Mouse (Mus musculus) urinary bladder, postnatal 14 days (tissue): Measurements from ENCODE around the gene Slc15a2.

Experiments used
- DNase-seq: peaks from one replicate; pipeline ENCODE4 v3.0.0; 2021; ENCODE audit warnings: low spot score

Slc15a2 gene

DNA sequence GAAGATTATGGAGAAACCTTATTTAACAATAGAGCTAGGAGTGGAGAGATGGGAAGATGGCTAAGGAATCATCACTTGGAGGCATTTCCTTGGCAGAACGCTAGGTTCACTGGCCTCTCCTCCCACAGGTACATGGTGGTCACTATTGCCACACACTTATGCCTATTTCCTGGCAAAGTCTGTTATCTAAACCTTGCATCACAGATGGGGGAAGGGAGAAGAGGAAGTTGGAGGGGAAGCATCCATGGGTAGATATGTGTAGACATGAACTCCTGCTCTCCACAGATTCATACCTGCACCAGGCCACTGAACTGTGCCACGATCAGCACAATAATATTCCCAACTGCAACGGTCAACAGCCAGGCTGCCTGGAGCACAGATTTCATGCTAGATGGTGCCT is 32.8 kb downstream of the Slc15a2 start:
- DNase-seq, result no peak

GRCm38 (mm10) chr16:36747767-36748166 is 37.0 kb downstream of the Slc15a2 start:
- no peak for DNase-seq

GRCm38 (mm10) chr16:36747068-36747467 is 37.7 kb downstream of the Slc15a2 start:
- DNase-seq, result no peak

- DNase-seq, result no peak
Observed at GRCm38 (mm10) chr16:36743580-36743979, 41.2 kb downstream of the Slc15a2 start.

DNA sequence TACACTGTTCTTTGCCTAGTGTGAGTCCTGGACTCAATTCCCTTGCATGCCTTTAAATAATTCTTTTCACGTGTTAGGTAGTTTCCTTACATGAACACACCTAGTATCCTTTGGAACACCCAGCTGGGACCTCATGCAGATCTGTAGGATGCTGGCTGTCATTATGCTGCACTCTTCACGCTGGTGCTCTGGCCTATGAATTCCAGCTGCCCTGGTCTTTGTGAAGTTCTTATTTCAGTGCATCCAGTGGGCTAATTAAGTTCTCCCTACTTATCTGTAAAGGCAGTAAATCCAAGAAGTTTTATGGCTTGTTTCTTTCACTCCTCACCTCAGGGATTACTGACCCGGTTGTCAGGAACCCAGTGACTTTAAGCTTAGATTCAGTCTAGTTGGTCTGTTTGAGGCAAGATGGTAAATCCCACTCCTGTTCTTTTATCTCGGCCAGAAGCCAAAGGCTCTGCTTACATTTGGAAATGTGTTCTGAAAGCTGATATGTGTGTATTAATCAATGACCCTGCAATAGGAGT is 45.3 kb downstream of the Slc15a2 start:
- DNase-seq, result no peak

GRCm38 (mm10) chr16:36735421-36735820 is 49.3 kb downstream of the Slc15a2 start:
- peak; percentile 19 for DNase-seq

GRCm38 (mm10) chr16:36733827-36734226 is 50.9 kb downstream of the Slc15a2 start:
- DNase-seq, result no peak

DNA sequence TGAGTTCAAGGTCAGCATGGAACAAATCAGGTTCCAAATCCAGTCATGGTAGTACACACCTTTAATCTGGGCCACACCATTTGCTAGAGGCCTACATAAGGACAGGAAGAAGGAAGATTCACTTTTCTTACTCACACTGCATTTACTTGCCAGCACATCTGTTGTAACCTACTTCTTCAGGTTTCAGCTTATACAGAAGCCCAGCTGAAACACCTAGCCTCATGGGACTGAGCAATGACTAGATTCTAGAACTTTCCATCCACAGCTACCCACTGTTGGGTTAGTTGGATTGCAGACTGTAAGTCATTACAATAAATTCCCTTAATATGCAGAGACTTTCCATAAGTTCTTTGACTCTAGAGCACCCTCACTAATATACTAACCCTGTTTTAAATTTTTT is 52.2 kb downstream of the Slc15a2 start:
- DNase-seq, result no peak

GRCm38 (mm10) chr16:36728959-36729358 is 55.8 kb downstream of the Slc15a2 start:
- no peak for DNase-seq

- no peak for DNase-seq
Observed at GRCm38 (mm10) chr16:36723880-36724443, 60.8 kb downstream of the Slc15a2 start.

DNA sequence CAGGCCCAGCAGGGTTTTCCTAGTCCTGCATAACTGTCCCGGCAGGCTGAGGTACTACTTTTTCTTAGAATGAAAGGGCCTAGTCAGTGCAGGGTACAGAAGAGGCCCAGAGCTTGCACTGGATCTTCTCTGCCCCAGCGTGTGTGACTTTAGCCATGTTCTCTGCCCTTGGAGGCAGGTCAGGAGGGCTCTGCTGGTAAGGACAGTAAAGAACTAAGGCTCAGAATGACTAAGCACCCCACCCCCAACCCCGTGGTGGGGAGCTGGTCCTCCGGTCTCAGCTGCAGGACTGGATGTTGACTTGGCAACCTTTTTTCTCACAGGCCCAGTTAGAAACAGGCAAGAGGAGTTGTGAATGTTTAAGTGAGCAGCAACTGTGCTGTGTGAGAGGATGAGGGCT is 62.0 kb downstream of the Slc15a2 start:
- no peak for DNase-seq

DNA sequence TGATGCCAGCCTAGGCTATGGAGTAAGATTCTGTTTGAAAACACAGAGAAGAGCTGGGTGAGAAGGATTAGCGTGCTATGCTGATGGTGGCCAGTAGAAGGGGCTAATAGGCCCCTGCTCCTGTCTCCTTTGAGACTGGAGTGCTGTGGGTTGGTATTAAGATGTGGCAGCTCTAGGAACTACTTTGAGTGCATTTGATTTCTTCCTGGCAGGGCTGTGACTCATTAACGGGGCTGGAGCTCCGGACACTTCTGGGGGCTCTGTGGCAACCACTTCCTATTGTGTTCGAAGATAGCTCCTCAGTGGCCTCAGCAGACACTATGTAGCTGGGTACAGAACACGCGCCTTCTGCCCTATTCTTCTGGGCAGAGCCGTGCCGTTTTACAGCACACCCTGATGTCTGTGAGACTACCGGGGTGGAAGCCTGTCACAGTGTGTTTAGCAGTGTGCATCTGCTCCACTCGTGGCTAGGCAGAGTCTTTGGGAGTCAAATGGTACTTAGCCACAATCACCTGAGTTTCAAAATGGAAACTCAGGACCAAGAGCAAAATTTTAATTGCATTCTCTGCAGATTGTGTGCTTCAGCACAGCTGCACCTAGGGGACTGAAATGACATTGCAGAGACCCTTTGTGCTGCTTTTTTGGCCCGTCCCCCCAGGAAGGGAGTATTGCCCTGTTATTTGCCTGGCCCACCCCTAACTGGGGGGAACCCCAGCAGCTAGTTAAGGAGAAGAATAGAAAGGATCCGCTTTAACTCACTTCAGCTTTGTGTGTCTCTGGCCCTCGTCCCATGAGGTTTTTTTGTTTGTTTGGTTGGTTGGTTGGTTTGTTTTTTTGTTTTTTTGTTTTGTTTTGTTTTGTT is 64.3 kb downstream of the Slc15a2 start:
- no peak for DNase-seq

DNA sequence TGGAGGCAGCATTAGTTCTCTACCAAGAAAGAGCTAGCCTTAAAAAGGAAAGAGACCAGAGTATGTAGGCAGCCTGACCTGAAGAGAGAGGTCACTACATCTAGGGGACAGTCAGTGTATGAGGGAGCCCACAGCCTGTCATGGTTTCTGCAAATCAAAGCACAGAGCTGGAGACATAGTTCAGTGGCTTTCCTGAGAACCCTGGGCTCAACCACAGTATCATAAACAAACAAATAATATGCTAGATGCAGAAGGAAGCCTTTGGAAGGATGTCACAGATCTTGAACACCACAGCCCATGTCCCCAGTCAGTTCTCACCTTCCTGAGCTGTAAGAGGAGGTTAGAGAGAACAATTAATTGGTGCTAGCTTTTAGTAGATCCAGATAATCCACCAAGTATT is 66.1 kb downstream of the Slc15a2 start:
- no peak for DNase-seq

DNA sequence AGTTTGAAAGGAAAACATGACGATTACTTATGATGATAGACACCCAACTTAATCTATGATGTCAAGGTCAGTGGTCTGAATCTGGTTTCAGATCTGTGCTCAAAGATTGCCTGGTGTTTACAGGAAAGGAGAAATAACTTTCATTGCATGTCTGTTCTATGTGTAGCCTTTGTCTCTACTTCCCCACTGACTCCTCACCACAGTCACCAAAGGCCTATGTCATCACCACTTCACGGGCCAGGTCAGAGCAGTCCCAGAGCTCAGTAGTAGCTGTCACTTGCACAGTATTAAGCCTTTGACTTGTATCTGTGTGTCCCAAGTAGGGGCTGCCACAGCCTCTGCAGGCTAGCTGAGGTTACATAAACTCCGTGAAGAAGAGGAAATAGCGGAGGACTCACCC is 67.3 kb downstream of the Slc15a2 start:
- DNase-seq, result no peak

DNA sequence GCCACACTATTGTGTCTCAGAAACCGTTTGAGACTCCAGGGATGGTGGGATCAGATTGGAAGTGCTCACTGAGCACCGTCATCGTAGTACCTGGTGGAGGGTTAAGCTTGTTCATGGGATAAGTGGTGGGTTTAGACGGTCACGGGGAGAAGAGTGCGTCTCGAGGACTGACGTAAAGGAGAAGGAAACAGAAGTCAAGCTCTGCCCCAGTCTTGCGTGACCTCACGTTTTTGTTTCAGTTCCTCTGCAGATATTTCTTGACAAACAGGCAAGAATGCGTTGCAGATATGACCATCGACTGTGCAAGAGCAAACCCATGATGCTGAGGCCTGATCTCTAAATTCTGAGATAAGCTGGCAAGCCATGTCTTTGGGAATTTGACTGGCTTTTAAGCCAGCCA is 73.0 kb downstream of the Slc15a2 start:
- no peak for DNase-seq

- no peak for DNase-seq
Observed at GRCm38 (mm10) chr16:36710794-36711193, 74.0 kb downstream of the Slc15a2 start.

- DNase-seq, result no peak
Observed at GRCm38 (mm10) chr16:36709405-36709804, 75.4 kb downstream of the Slc15a2 start.

DNA sequence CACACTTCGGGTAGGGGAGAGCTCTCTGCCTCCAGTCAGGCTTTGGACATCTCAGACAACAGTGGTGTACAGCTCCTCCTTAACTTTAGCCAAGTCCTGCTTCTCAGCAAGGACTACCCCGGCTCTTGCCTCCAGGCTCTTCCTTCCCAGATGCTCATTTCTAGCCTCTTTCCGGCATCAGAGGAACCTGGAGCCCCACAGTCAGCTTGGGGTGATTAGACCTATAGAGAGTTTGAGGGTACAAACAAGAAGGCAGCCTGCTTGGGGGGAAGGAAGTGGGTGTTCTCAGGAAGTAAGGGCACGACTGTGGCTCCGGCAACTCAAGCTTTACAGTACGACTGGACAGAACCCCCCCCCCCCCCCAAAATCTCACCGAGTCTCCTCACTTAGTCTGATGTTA is 76.0 kb downstream of the Slc15a2 start:
- no peak for DNase-seq

GRCm38 (mm10) chr16:36707702-36708423 is 76.9 kb downstream of the Slc15a2 start:
- DNase-seq, result peak; percentile 36

DNA sequence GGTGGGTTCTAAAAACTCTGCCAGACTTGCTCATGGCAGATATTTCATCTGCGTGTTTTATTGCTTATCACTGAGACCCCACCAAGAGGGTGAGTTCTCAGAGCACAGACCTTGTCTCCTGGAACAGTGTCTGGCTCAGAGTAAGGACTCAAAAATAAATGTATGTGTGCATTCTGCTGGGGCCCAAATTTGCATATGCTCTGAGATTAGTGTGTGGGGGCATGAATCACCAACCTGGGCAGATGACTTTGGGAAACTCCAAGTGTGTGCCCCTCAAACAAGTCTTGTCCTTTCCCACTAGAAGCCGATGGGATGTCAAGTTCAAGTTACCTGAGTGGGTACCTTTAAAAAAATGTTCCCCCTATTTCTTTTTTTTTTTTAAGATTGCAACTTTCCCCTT is 84.3 kb downstream of the Slc15a2 start:
- DNase-seq, result no peak
